Comparison of ENCODE assay signal across 38 mouse cellular contexts in the genomic region with DNA sequence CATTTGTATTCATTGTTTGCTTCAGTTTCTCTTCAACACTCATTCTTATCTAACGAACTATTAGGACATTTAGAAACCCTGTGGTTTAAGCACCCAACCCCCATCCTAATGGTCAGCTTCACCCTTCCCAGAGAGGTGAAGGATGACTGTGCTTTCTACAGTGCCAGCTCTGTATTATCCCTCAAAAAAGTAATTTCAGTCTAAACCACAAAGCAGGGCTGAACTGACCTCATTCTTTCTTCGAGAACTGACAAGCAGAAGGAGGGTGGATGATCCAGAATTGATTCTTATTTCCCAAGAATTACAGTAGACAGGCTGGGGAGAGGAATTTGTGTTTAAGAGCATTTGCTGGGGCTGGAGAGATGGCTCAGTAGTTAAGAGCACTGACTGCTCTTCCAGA. TPM values are rescaled to one million over a fixed set of nuclear protein-coding genes. Genes with fewer than 3 reads are reported as not detected.
DNase-seq lines count a peak whose midpoint lies in the region; ATAC-seq and TF ChIP-seq lines count a peak whose summit lies in the region.
"Had no signal": no experiment of that assay in that cellular context is flagged by ENCODE, and none has a peak within 500 bp of the region (broad histone marks: within the 10 kb centered on the region; RNA-seq: fewer than 3 reads in every experiment).

No protein-coding gene starts in this region.

- H3K36me3 ChIP-seq in heart, embryonic 13.5 days: no peaks in the 10 kb centered on the region
- H3K36me3 ChIP-seq in heart, adult 2 months (ENCODE audit: control insufficient read depth, insufficient read depth, low read length): no peaks in the 10 kb centered on the region
- H3K36me3 ChIP-seq: embryonic facial prominence, embryonic 12.5 days; forebrain, embryonic 10.5 days; forebrain, embryonic 15.5 days; limb, embryonic 13.5 days; lung, embryonic 15.5 days had no signal

- TF ChIP-seq CTCF in heart, adult 2 months (IDR thresholded peaks at IDR 0.05): no peak
- no peak for TF ChIP-seq CTCF in cerebellum, adult 2 months (IDR thresholded peaks at IDR 0.05; ENCODE audit: borderline replicate concordance, insufficient read depth, low read depth, low read length)

- H3K9ac ChIP-seq in heart, embryonic 13.5 days: no peak overlapping the region
- H3K9ac ChIP-seq in heart, adult 2 months (ENCODE audit: low read depth, low read length): no peak overlapping the region
- H3K9ac ChIP-seq: embryonic facial prominence, embryonic 12.5 days; forebrain, embryonic 15.5 days; hindbrain, embryonic 14.5 days; limb, embryonic 13.5 days; lung, embryonic 15.5 days had no signal

- intact Hi-C loops in heart, adult 2 months (cut with DNase I): no loop called here

- peaks cover 15% of the 10 kb centered on the region for H3K4me1 ChIP-seq in heart, embryonic 13.5 days
- H3K4me1 ChIP-seq in heart, adult 2 months (ENCODE audit: control insufficient read depth, insufficient read depth, low read length): peaks cover 2% of the 10 kb centered on the region
- no peaks in the 10 kb centered on the region for H3K4me1 ChIP-seq in cerebellum, adult 2 months (ENCODE audit: control insufficient read depth, insufficient read depth, low read length)
- H3K4me1 ChIP-seq: embryonic facial prominence, embryonic 12.5 days; forebrain, embryonic 15.5 days; limb, embryonic 13.5 days; lung, embryonic 15.5 days had no signal

- ATAC-seq in heart, embryonic 13.5 days (ENCODE audit: extremely low read depth, insufficient number of reproducible peaks, low FRiP score, low TSS enrichment): no peak
- ATAC-seq: CD4-positive, CD25-positive, alpha-beta regulatory T cell, adult 4 months; forebrain, embryonic 15.5 days; intestine, postnatal 0 days; midbrain, embryonic 16.5 days had no signal

- no peak for TF ChIP-seq EP300 in heart, adult 2 months (IDR thresholded peaks at IDR 0.05; ENCODE audit: insufficient read depth, low read depth, low read length)

- H3K27me3 ChIP-seq in heart, embryonic 13.5 days (replicated peaks): no peaks in the 10 kb centered on the region
- no peaks in the 10 kb centered on the region for H3K27me3 ChIP-seq in heart, adult 2 months (ENCODE audit: control insufficient read depth, insufficient read depth, low read length)
- no peaks in the 10 kb centered on the region for H3K27me3 ChIP-seq in cerebellum, adult 2 months (ENCODE audit: control insufficient read depth, insufficient read depth, low read length)
- H3K27me3 ChIP-seq: embryonic facial prominence, embryonic 12.5 days; forebrain, embryonic 15.5 days; limb, embryonic 13.5 days; lung, embryonic 15.5 days had no signal

- 52% methylated on average over 2 of the region's 2 CpGs for WGBS in heart, embryonic 13.5 days
- 61% methylated on average over 2 of the region's 2 CpGs for WGBS in heart, adult 2 months
- WGBS in cerebellum, adult 2 months: 63% methylated on average over 2 of the region's 2 CpGs

- 0 out of 2 replicates have a peak overlapping the region, but pooled peaks have one; percentile 2 for H3K27ac ChIP-seq in heart, embryonic 13.5 days (replicated peaks)
- H3K27ac ChIP-seq in heart, adult 2 months: no peak overlapping the region
- H3K27ac ChIP-seq in cerebellum, adult 2 months (ENCODE audit: insufficient read depth, low read length): no peak overlapping the region
- H3K27ac ChIP-seq: embryonic facial prominence, embryonic 12.5 days; forebrain, embryonic 10.5 days; forebrain, embryonic 15.5 days; gastrocnemius, adult 2 months; hindbrain, embryonic 14.5 days; left cerebral cortex, adult 2 months; limb, embryonic 13.5 days; lung, embryonic 15.5 days had no signal

- TF ChIP-seq POLR2A in heart, adult 2 months (IDR thresholded peaks at IDR 0.05; ENCODE audit: insufficient read depth, low read depth, low read length): no peak
- TF ChIP-seq POLR2A in cerebellum, adult 2 months (IDR thresholded peaks at IDR 0.05; ENCODE audit: borderline replicate concordance, insufficient read depth, low read length): no peak

- peak; percentile 53 for DNase-seq in adrenal gland, adult 2 months
- no peak for DNase-seq in adrenal gland, adult 8-10 months
- no peak for DNase-seq in heart, adult 2 months
- peak; percentile 77 for DNase-seq in adipocyte (ENCODE audit: low spot score)
- no peak for DNase-seq in spleen, adult 12 weeks (ENCODE audit: low spot score)
- DNase-seq in right cerebral cortex, postnatal 36 days (ENCODE audit: low spot score in 2 of 2): no peak
- no peak for DNase-seq in cerebellum, adult 2 months
- DNase-seq: adrenal gland, postnatal 10 days; cerebellum, adult 18-20 months; cerebellum, postnatal 14 days; embryo, embryonic 11 days; gastrocnemius, adult 2 months; gastrocnemius, postnatal 36 days; kidney, adult 9 months; kidney, postnatal 10 days; right cerebral cortex, adult 18-20 months; right cerebral cortex, postnatal 4 days; thymus, adult 2 months had no signal

- H3K4me3 ChIP-seq in heart, embryonic 13.5 days: no peak overlapping the region
- H3K4me3 ChIP-seq in heart, adult 2 months: no peak overlapping the region
- H3K4me3 ChIP-seq in cerebellum, adult 2 months (replicated peaks; ENCODE audit: insufficient read depth, low read depth, low read length): no peak overlapping the region
- H3K4me3 ChIP-seq: embryonic facial prominence, embryonic 12.5 days; forebrain, embryonic 10.5 days; forebrain, embryonic 15.5 days; gastrocnemius, adult 2 months; left cerebral cortex, adult 2 months; limb, embryonic 13.5 days; lung, embryonic 15.5 days had no signal

- H3K79me2 ChIP-seq in heart, adult 2 months (replicated peaks; ENCODE audit: control insufficient read depth, insufficient read depth, low read length): no peaks in the 10 kb centered on the region

- no peaks in the 10 kb centered on the region for H3K9me3 ChIP-seq in heart, embryonic 13.5 days
- H3K9me3 ChIP-seq: embryonic facial prominence, embryonic 12.5 days; forebrain, embryonic 10.5 days; forebrain, embryonic 15.5 days; limb, embryonic 13.5 days; lung, embryonic 15.5 days had no signal

- no peak overlapping the region for H3K4me2 ChIP-seq in heart, embryonic 13.5 days
- H3K4me2 ChIP-seq: embryonic facial prominence, embryonic 12.5 days; forebrain, embryonic 15.5 days; hindbrain, embryonic 14.5 days; limb, embryonic 13.5 days; liver, embryonic 11.5 days; lung, embryonic 15.5 days; midbrain, embryonic 11.5 days had no signal

RNA-seq across cellular contexts. Expression of gene Adipoq, which starts 13.4 kb away (rescaled TPM):
- 100 to 1,000 TPM; 337 to 708 TPM for total RNA-seq in adrenal gland, adult 2 months (2021)
- 138 and 239 TPM in 2 replicates for polyA plus RNA-seq in adrenal gland, adult 2 months (2012; rRNA removed)
- 100 to 1,000 TPM; 199 to 471 (median 253) TPM for total RNA-seq in adrenal gland, adult 8-10 months (2022)
- 0.15 TPM in 1 of 2 replicates, not detected in the other for polyA plus RNA-seq in heart, embryonic 13.5 days (2015; fragmentation: Nextera tagmentation; extraction: Ambion mirVana)
- total RNA-seq in heart, adult 2 months (2021): 10 to 100 TPM in 1 of 2 experiments, 1 to 10 TPM in 1; 5.9 to 13.6 TPM
- 26.4 and 52.5 TPM in 2 replicates for polyA plus RNA-seq in heart, adult 2 months (2012; rRNA removed)
- 0.33 TPM in 1 of 2 replicates, not detected in the other for polyA plus RNA-seq in cerebellum, adult 2 months (2012; rRNA removed)
- total RNA-seq: hematopoietic stem cell, adult 5-6 weeks; layer of hippocampus, adult 18-20 months; layer of hippocampus, postnatal 10 days; left cerebral cortex, adult 2 months; left cerebral cortex, postnatal 25 days; megakaryocyte progenitor cell, adult 5-6 weeks had no signal
- polyA plus RNA-seq: CD4-positive, CD25-positive, alpha-beta regulatory T cell, adult 4 months; embryonic facial prominence, embryonic 12.5 days; forebrain, embryonic 10.5 days; forebrain, embryonic 15.5 days; hindbrain, embryonic 14.5 days; intestine, postnatal 0 days; liver, embryonic 11.5 days; liver, embryonic 16.5 days; midbrain, embryonic 11.5 days; midbrain, embryonic 16.5 days; neural tube, embryonic 11.5 days had no signal

RNA-seq across cellular contexts. Expression of gene Rfc4, which starts 32.2 kb away (rescaled TPM):
- total RNA-seq in adrenal gland, adult 2 months (2021): 1 to 10 TPM; 3.4 to 7.8 TPM
- not detected in 2 replicates for polyA plus RNA-seq in adrenal gland, adult 2 months (2012; rRNA removed)
- total RNA-seq in adrenal gland, adult 8-10 months (2022): 10 to 100 TPM in 1 of 4 experiments, 1 to 10 TPM in 3; 7.1 to 10.8 (median 9.2) TPM
- polyA plus RNA-seq in heart, embryonic 13.5 days (2015; fragmentation: Nextera tagmentation; extraction: Ambion mirVana): 93.0 and 96.8 TPM in 2 replicates
- total RNA-seq in heart, adult 2 months (2021): 1 to 10 TPM; 6.2 to 7.3 TPM
- polyA plus RNA-seq in heart, adult 2 months (2012; rRNA removed): 1.5 and 1.6 TPM in 2 replicates
- polyA plus RNA-seq in cerebellum, adult 2 months (2012; rRNA removed): 2.1 and 2.5 TPM in 2 replicates

RNA-seq across cellular contexts. Expression of gene Eif4a2, which starts 52.5 kb away (rescaled TPM):
- 100 to 1,000 TPM; 474 to 617 TPM for total RNA-seq in adrenal gland, adult 2 months (2021)
- polyA plus RNA-seq in adrenal gland, adult 2 months (2012; rRNA removed): 24.3 and 27.9 TPM in 2 replicates
- 100 to 1,000 TPM; 551 to 775 (median 679) TPM for total RNA-seq in adrenal gland, adult 8-10 months (2022)
- polyA plus RNA-seq in heart, embryonic 13.5 days (2015; fragmentation: Nextera tagmentation; extraction: Ambion mirVana): 147 and 163 TPM in 2 replicates
- total RNA-seq in heart, adult 2 months (2021): 100 to 1,000 TPM; 337 to 385 TPM
- 128 and 287 TPM in 2 replicates for polyA plus RNA-seq in heart, adult 2 months (2012; rRNA removed)
- 737 and 742 TPM in 2 replicates for polyA plus RNA-seq in cerebellum, adult 2 months (2012; rRNA removed)

Comparison
In these comparisons a context has a peak if more than half of its experiments do, and no peak if none do; other contexts are left out.
1. DNase-seq: peak in adrenal gland, adult 2 months (single experiment) and adipocyte (single experiment); none in adrenal gland, adult 8-10 months (single experiment), heart, adult 2 months (0 of 2), spleen, adult 12 weeks (single experiment), right cerebral cortex, postnatal 36 days (0 of 2) and cerebellum, adult 2 months (0 of 2).
2. RNA of gene Adipoq, which starts 13.4 kb away (polyA plus RNA-seq): 138 to 239 TPM in adrenal gland, adult 2 months and 26.4 to 52.5 TPM in heart, adult 2 months; 0.33 TPM in cerebellum, adult 2 months and 0.15 TPM in heart, embryonic 13.5 days; every median in the first group is over 10 times any median in the second.
3. RNA of gene Rfc4, which starts 32.2 kb away (polyA plus RNA-seq): 93.0 to 96.8 TPM in heart, embryonic 13.5 days; 2.1 to 2.5 TPM in cerebellum, adult 2 months, 1.5 to 1.6 TPM in heart, adult 2 months and not detected in adrenal gland, adult 2 months; every median in the first group is over 10 times any median in the second.